Mouse (Mus musculus): ENCODE measurements around the gene Ppp4r2.

DNA sequence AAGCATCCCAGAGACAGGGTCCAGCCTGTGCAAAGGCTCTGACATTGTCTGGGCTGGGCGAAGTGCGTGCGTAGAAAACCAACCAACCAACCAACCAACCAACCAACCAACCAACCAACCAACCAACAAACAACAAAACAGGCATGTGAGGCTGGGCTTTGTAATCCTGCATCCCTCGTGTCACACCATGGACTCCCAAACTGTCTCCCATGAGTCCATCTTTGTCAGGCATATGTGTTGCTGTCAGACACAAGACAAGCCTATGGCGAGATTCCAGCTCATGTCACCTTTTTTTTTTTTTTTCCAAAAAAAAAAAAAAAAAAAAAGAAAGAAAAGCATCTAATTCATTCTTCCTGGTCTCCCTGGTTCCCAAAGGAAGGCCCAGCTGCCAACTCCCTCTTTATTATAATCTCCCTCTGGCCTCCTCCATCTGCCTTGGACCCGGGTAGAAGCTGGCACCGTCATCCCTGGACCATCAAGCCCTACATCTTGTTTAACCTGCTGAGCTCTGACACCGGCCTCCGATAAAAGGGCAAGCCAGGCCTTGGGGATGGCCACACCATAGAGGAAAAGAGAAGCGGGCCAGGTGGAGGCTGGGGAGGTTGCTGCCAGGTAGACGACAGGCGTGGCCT lies 51.3 kb downstream of the Ppp4r2 start:
- TF ChIP-seq EP300 (optimal IDR thresholded peaks at IDR 0.05) (no peak), CTCF (IDR thresholded peaks at IDR 0.05; ENCODE audit: low read depth) (no peak)
